Mouse (Mus musculus): Measurements from ENCODE around the gene Trpv2.

The Trpv2 gene

DNA sequence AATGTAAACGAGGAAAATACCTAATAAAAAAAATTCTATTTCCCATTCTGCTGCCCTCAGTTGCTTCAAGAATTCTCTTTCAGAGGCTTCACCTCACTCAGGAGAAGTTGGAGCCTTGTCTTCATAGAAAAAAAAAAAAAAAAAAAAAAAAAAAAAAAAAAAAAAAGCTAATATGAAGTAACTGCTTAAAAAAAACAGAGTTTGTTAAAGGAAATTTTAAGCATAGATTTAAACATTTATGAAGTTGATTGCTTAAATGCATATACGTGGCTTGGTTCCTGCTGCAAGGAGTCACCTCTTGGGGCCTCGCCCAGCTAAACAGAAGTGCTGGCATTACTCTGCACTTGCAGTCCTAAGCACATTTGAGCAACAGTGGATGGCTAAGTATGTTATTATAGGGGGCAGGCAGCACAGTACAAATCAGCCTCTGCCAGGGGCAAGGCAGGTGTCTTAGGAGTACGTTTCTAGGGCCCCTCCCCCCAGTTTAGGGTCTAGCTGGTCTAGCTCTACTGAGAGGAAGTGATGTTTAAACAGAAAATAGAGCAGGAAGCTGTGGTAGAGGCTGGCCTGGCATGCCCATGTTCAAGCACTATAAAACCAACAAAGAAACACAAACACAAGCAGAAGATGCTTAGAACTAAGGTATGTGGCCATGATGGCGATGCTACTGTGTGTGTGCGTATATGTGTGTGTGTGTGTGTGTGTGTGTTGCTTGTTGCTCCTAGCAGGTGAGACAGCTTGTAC is at the start of gene Trpv2:
Gene Trpv2 (plus strand): TSS at position 528 of the 744 bp plus-strand sequence.
- DNase-seq: peak; percentile 60 to 83

GRCm38 (mm10) chr11:62537089-62537488 is 37.2 kb upstream of the Trpv2 start:
- no peak for DNase-seq

GRCm38 (mm10) chr11:62537590-62537989 is 36.7 kb upstream of the Trpv2 start:
- no peak for DNase-seq

GRCm38 (mm10) chr11:62538321-62539088 is 35.8 kb upstream of the Trpv2 start:
- peak; percentile 19 to 29 for DNase-seq

DNA sequence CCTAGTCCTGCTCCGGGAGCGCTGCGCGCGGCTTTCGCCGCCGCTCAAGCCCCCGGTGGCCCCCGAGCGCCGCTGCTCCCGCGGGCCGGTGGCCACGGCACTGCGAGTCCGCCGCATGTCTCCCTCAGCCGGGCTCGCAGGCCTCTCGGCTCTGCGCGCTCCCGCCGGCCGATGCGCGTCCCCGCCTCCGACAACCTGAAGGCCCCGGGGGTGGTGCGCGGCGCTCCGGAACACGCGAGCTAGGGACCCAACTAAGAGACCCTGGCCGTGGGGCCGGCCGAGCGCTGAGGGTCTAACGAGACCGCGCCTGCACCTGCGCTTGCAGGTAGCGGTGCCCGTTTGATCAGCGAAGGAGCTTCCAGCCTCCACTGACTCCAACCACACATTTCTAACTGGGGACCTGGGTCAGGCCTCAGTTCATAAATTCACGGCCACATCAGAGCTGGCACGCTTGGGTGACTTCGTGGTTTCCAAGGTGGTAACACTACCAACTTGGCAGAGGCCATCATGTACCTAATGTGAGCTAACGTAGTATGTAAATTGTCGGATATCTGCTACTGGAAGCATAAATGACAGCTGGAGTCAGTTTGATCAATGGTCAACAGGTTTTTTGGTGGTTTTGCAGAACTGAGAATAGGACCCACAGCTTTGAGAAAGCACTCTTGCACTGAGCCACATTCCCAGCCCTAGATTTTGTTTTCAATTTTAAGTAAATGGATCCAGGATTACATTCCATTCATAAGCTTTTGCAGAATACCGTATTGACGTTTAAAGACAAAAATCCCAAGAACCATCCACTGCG is 35.0 kb upstream of the Trpv2 start, which contains the start of gene Cenpv:
Gene Cenpv (minus strand): TSS at position 173 of the 802 bp plus-strand sequence.
- DNase-seq: peak; percentile 43 to 51

- DNase-seq: no peak
Observed at GRCm38 (mm10) chr11:62540167-62540566, 34.1 kb upstream of the Trpv2 start.

DNA sequence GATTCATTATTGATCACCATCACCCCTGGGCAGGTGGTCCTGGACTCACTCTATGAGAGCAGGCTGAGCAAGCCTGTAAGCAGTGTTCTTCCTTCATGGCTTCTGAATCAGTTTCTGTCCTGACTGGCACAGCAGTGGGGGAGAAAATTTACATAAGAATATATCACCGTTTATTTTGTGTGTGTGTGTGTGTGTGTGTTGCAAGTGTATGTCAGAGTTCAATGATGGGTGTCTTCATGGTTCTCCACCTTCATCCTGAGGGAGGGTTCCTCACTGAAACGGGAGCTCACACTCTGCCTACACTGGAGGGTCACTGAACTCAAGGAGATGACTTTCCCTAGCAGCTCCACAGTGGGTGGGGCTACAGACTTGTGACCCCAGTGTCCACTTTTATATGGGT is 33.3 kb upstream of the Trpv2 start:
- no peak for DNase-seq

- DNase-seq: no peak
Observed at GRCm38 (mm10) chr11:62541581-62541980, 32.7 kb upstream of the Trpv2 start.

DNA sequence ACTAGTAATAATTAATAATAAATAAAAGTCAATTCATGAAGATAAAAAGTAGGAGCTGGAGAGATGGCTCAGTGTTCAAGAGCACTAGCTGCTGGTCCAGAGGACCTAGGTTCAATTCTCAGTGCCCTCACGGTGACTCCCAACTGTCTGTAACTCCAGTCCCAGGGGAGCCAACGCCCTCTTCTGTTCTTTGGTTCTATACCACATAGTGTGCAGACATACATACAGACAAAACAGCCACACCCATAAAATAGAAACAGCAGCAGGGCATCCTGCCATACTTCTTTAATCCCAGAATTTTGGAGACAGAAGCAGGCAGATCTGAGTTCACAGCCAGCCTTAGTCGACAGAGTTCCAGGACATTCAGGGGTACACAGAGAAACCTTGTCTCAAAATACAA is 30.3 kb upstream of the Trpv2 start:
- DNase-seq: no peak

DNA sequence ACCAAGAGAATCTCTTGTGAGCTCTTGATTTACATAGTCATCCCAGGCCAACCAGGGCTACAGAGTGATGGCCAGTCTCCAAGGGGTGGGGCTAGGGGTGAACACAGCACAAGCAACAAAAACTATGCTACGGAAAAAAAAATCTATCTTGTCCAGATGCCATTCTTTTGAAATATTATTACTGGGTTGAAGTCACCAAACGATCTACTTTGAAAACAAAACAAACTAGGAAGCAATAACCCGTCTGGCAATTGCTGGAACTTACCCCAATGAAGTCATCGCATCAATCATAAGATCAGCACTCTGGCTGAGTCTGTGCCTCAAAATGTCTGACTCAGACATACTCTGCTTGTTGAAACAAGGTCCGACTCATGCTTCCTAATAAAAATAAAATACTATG is 24.5 kb upstream of the Trpv2 start:
- DNase-seq: peak in 1 of 2 experiments; percentile 20

DNA sequence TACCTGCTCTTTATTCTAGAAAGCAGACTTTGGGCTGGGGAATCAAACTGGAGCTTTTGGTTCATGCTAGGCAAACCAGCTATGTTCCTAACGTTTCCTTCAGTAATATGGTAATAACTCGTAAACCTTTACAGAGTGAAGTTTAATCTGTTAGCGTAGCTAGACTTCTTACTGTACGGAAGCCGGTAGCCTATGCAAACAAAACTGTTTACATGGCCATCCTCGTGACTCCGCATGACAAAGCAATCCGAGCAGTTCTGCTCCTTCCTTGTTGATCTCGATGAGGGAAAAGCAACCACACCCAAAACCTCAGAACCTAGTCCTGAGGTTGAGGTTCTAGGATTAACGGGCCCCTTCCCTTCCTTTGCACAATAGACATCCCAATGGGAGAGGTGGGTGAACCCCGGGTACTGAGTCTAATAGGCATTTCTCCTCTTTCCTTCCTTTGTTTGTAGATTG is 24.0 kb upstream of the Trpv2 start:
- DNase-seq: peak; percentile 41 to 58

DNA sequence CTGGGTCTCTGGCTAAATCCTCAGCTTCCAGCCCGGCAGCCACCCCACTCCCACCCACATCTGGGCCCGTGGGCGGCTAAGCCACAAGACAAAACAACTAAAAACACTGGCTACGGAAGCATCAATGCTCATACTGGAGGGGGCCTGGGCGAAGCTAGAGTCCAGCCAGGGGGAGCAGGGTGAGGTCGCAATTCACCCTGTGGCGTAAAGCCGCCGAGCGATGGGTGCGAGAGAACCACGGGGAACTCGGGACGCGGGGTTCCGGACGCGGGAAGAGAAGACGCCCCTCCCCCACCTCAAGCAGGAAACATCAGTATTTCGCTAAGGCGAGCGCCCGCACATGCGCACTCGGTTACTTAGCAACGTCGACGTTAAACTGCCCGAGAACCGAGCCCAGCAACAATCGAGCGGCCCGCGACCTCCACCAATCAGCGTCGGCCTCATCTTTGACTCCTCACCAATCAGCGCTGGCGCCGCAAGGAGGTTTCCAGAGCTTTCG is 23.5 kb upstream of the Trpv2 start, which contains the start of gene Ubb:
Gene Ubb (plus strand): TSS at position 445 of the 499 bp plus-strand sequence.
- peak; percentile 99 for DNase-seq

DNA sequence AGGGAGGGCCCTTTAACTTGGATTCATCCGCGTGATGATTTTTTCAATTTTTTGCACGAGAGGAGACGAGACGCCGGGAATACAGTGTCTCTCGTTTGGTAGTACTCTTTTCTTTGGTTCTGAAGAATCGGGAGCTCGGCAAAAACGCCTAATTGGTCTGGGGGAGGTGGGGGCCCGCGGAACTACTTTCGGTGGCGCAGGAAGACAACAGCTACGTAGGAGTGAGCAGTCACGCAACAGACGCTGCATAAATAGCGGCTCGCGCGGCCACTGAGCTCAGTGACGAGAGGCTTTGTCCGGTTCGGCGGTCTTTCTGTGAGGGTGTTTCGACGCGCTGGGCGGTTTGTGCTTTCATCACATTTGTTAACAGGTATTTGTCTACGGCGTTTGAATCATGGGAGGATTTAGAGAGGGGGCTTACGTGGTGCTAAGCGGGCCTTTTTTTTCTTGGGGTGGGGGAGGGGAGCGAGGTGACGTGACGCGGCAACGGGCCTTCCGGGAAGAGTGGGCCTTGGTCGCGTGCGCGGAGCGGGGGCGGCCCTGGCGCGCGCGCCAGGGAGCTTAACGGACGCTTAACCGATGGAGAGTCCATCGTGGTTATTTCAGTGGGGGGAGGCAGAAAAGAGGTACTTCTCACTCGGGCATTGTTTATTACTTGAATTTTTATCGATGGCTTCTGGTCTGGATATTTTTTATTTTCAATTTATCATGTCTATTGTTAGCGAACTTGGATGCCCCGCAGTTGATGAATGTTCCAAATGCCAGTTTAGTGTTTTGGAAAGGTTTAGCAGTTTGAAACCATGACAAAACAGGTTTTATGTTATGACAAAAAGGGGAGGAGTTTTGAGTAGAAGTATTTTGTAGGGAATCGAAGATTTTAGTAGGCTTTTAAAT is 22.8 kb upstream of the Trpv2 start:
- DNase-seq: peak; percentile 74 to 86

DNA sequence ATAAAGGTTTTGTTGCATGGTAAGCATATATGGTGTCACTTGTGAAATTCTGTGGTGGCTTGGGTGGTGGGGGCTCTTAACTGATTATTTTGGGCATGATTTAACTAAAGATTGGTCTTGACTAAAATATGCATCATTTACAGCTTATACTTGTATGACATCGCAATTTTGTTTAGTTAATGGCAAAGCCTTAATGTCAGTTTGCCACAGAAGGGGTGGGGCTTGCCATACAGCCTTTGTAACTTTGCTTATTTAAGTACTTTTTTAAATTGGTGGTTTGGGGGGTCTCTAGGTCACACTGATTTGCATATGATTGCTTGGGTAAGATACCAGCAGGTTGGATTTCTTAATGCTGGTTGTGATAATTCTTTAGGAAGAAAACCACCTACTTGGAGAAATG is 21.1 kb upstream of the Trpv2 start:
- DNase-seq: no peak

- no peak for DNase-seq
Observed at GRCm38 (mm10) chr11:62553633-62554032, 20.7 kb upstream of the Trpv2 start.

GRCm38 (mm10) chr11:62554163-62554855 is 20.0 kb upstream of the Trpv2 start:
- DNase-seq: no peak

- no peak for DNase-seq
Observed at GRCm38 (mm10) chr11:62554934-62555517, 19.3 kb upstream of the Trpv2 start.

DNA sequence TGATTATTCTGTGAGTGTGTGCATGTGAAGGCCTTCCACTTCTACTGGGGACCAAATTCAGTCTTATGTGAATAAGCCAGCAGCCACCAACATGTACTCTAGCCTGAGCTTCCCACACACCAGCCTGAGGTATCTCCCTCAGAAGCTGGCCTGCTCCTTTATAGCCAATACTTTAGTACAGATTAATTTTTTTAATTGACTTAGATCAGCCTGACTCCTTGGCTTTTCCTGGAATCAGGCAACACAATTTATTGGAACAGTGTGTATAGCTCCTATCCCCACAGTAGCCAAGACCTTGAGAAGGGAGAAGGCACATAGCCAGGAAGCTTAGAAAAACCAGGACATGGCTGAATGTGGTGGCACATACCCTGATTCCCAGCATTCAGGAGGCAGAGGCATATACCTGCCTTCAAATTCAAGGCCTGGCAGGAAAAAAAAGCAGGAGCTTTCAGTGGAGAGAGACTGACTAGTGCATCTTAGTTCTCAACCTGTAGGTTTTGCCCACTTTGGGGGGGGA is 18.3 kb upstream of the Trpv2 start:
- DNase-seq: no peak

DNA sequence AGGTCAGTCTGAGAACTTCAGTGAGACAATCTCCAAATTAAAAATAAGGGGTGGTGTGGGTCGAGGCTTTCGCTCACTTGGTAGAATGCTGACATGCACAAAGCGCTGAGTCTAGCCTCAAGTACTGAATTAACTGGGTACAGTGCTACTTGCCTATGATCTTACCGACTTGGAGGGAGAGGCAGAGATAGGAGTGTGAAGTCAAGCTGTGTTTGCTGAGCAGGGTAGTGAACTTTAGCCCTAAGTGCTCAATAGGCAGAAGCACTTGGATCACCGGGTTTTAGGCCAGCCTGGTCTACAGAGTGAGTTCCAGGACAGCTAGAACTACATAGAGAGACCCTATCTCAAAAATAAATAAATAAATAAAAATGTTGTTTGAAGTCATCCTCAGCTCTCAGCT is 17.1 kb upstream of the Trpv2 start:
- no peak for DNase-seq

DNA sequence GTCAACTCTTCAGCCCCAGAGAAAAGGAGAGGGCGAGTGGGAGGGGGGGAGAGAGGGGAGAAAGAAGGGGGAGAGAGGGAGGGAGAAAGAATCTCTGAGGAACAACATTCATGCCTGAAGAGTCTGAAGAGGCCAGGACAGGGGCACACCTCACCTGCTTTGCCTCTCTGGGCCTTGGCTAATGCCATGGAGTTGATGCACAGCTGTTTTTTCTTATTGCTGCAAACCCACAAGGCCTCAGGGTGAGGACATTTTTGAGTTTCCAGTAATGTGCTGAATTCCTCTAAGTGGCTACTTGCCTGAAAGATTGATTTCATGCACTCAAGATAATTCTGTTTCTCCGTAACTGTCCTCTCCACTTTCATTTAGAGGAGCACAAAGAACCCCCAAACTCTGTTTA is 16.1 kb upstream of the Trpv2 start:
- no peak for DNase-seq

Data from thymus, adult 18-20 months (tissue).